Mouse (Mus musculus) stomach, postnatal 0 days (tissue): Measurements from ENCODE around the gene Alox12b.

Source experiments
- CTCF ChIP-seq: IDR thresholded peaks from 2 replicates; pipeline ENCODE4 v1.5.1; 2016; ENCODE audit warnings: antibody characterized with exemption, low read depth, mild to moderate bottlenecking, moderate library complexity
- EP300 ChIP-seq: optimal IDR thresholded peaks from 2 replicates; pipeline ENCODE3; 2016; ENCODE audit warnings: antibody characterized with exemption

GRCm38 (mm10) chr11:69200231-69200630 lies 43.4 kb downstream of the Alox12b start:
- no peak for TF ChIP-seq CTCF
- no peak for TF ChIP-seq EP300
